Mouse (Mus musculus): ENCODE measurements around the gene Gm8439.

Gm8439 gene

GRCm38 (mm10) chr4:120612304-120613080, 23.9 kb downstream of the Gm8439 start:
- DNase-seq (ENCODE audit: low read depth in 2 of 2, low spot score in 2 of 2) = no peak

GRCm38 (mm10) chr4:120613691-120614329, 25.3 kb downstream of the Gm8439 start:
- no peak for DNase-seq (ENCODE audit: low read depth in 2 of 2, low spot score in 2 of 2)

- no peak for DNase-seq (ENCODE audit: low read depth in 2 of 2, low spot score in 2 of 2)
Observed at GRCm38 (mm10) chr4:120614644-120615043, 26.1 kb downstream of the Gm8439 start.

GRCm38 (mm10) chr4:120615528-120616081, 27.1 kb downstream of the Gm8439 start:
- DNase-seq (ENCODE audit: low read depth in 2 of 2, low spot score in 2 of 2) = peak in 1 of 2 experiments; percentile 10

GRCm38 (mm10) chr4:120616199-120617025, 27.9 kb downstream of the Gm8439 start:
- no peak for DNase-seq (ENCODE audit: low read depth in 2 of 2, low spot score in 2 of 2)

- no peak for DNase-seq (ENCODE audit: low read depth in 2 of 2, low spot score in 2 of 2)
Observed at GRCm38 (mm10) chr4:120627728-120628127, 39.2 kb downstream of the Gm8439 start.

GRCm38 (mm10) chr4:120630218-120630931, 41.8 kb downstream of the Gm8439 start:
- DNase-seq (ENCODE audit: low read depth in 2 of 2, low spot score in 2 of 2) = no peak

GRCm38 (mm10) chr4:120631828-120632227, 43.3 kb downstream of the Gm8439 start:
- DNase-seq (ENCODE audit: low read depth in 2 of 2, low spot score in 2 of 2) = no peak

DNA sequence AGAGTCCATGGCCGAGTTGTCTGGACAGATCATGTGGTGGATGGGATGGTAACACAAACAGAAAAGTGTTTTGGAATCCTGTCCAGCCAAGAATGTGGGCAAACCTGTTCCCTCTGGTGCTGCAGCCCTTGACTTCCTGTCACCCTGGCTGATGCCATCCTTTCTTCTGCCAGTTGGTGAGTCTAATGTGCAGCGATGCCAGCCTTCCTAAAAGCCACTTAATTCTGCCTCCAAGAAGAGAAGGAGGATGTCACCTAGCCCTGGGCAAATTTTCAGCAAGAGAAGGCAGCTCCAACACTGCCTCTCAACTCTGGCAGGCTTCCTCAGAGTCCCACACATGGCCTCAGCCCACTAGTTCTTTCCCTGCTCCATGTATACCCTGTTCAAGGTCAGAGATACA, 46.8 kb downstream of the Gm8439 start:
- no peak for DNase-seq (ENCODE audit: low read depth in 2 of 2, low spot score in 2 of 2)

- DNase-seq (ENCODE audit: low read depth in 2 of 2, low spot score in 2 of 2) = no peak
Observed at GRCm38 (mm10) chr4:120641946-120642345, 53.4 kb downstream of the Gm8439 start.

GRCm38 (mm10) chr4:120643899-120644298, 55.4 kb downstream of the Gm8439 start:
- no peak for DNase-seq (ENCODE audit: low read depth in 2 of 2, low spot score in 2 of 2)

GRCm38 (mm10) chr4:120649369-120650207, 61.0 kb downstream of the Gm8439 start:
- DNase-seq (ENCODE audit: low read depth in 2 of 2, low spot score in 2 of 2) = no peak

GRCm38 (mm10) chr4:120650208-120650592, 61.7 kb downstream of the Gm8439 start:
- no peak for DNase-seq (ENCODE audit: low read depth in 2 of 2, low spot score in 2 of 2)

DNA sequence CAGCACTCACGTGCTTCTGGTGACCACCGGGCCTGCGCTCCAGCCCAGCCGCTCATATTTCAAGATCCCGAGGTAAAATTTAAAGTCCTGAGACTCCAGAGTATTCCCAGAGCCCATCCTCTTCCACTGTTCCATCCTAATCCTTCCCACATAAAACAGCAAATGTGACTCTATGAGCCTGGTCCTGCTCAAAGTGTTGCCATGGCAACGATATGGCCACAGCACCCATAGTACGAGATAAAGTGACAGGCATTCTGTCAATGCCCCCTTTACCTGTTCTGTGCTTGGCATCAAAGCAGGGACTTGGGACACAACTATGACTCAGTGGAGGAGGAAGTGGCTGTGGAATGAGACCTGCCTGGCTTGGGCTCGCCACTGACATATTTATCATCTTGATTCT, 67.4 kb downstream of the Gm8439 start:
- DNase-seq (ENCODE audit: low read depth in 2 of 2, low spot score in 2 of 2) = no peak
